Mouse (Mus musculus): ENCODE measurements around the gene Psmd11. TPM values are rescaled to one million over a fixed set of nuclear protein-coding genes. Genes with fewer than 3 reads are reported as not detected.
"Not testable (repeated sequence)": the region's sequence is repeated elsewhere in the genome, so short reads cannot be mapped to it uniquely, and the experiment has no call there.

Psmd11 gene
- total RNA-seq (2014; rRNA removed) (24.6 and 44.5 TPM in 2 replicates), polyA plus RNA-seq (2015; fragmentation: Nextera tagmentation; extraction: Ambion mirVana) (259 and 278 TPM in 2 replicates)

DNA sequence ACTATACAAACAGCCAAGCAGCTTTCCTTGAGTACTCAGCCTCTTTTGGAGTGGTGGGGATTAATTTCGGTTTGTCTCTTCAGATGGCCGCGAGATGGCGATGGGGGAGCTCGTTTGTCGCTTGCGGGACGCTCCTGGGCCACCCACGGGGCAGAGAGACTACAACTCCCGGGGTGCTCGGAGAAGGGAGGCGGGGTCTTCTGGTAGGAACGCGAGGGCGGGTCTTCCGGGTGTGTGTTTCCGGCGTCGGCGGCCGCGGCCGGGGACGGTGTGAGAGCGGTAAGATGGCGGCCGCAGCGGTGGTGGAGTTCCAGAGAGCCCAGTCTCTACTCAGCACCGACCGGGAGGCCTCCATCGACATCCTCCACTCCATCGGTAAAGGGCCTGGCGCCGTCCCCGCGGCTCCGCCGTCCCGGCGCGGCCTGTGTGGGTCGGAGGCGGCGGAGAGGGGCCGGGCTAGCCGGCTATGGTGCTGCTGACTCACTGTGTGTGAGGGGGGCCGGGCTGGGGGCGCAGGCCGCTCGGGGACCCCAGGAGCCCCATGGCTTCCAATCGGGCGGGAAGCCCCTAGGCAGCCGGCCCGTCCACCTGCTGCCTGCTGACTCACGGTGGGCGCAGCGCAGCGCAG is at the start of gene Psmd11:
Gene Psmd11 (plus strand): TSS at position 235 of the 628 bp plus-strand sequence.
- Histone ChIP-seq H3K27ac (ENCODE audit: low read depth, low read length) (peak within 1 kb of the TSS; percentile 73), H3K4me2 (ENCODE audit: low read depth, low read length, poor library complexity, severe bottlenecking) (peak within 1 kb of the TSS; percentile 89), H3K27me3 (ENCODE audit: insufficient read depth, low read length) (no peaks in the 10 kb centered on the region), H3K4me1 (ENCODE audit: insufficient read depth, low read length) (no peaks in the 10 kb centered on the region), H3K9ac (replicated peaks; ENCODE audit: low read length, poor library complexity, severe bottlenecking) (peak within 1 kb of the TSS; percentile 77), H3K4me3 (ENCODE audit: low read depth, low read length) (peak within 1 kb of the TSS; percentile 83), H3K36me3 (ENCODE audit: insufficient read depth, low read length) (peaks cover 6% of the 10 kb centered on the region), H3K9me3 (ENCODE audit: low read length) (no peaks in the 10 kb centered on the region)
- ATAC-seq (ENCODE audit: low FRiP score) (peak; percentile 98), DNase-seq (ENCODE audit: low spot score) (peak; percentile 98)
- peak; percentile 83 for TF ChIP-seq CTCF (IDR thresholded peaks at IDR 0.05)
- under 1% methylated on average over 41 of the region's 58 CpGs for WGBS

DNA sequence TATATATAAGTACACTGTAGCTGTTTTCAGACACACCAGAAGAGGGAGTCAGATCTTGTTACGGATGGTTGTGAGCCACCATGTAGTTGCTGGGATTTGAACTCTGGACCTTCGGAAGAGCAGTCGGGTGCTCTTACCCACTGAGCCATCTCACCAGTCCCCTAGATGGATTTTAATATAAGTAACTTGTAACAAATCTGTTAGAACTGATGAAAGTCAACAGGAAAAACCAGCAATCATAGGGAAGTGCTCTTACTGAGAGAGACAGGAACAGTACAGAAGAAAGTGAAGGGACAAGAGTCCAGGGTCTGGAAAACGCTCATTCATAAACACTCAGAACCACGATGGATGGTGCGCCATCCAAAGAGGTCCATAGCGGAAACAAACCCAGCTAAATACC is 49.2 kb upstream of the Psmd11 start:
- not testable (repeated sequence) for ATAC-seq (ENCODE audit: low FRiP score); H3K9ac ChIP-seq (replicated peaks; ENCODE audit: low read length, poor library complexity, severe bottlenecking); H3K36me3 ChIP-seq (ENCODE audit: insufficient read depth, low read length); H3K27ac ChIP-seq (ENCODE audit: low read depth, low read length); H3K4me1 ChIP-seq (ENCODE audit: insufficient read depth, low read length); H3K4me3 ChIP-seq (ENCODE audit: low read depth, low read length); DNase-seq (ENCODE audit: low spot score); H3K27me3 ChIP-seq (ENCODE audit: insufficient read depth, low read length); H3K4me2 ChIP-seq (ENCODE audit: low read depth, low read length, poor library complexity, severe bottlenecking); H3K9me3 ChIP-seq (ENCODE audit: low read length)
- WGBS: 95% methylated on average over 7 of the region's 7 CpGs

DNA sequence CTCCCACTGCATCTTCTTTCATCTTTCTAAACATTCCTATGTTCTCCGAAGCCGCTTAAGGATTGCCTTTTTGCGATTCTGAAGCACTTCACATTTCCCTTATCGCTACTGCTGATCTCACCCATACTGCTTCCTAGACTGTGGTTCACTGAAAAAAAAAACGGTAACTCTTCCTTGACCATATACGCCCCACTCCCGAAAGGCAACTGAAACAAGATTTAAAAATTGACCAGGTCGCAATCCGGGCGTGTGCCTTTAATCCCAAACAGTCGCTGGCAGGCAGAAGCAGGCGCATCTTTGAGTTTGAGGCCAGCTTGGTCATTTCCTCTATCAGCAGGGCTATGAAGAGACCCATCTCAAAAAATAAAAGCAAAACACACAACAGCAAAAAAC is 45.8 kb upstream of the Psmd11 start:
- Histone ChIP-seq H3K27me3 (ENCODE audit: insufficient read depth, low read length) (no peaks in the 10 kb centered on the region), H3K27ac (ENCODE audit: low read depth, low read length) (peak overlapping the region; percentile 95), H3K36me3 (ENCODE audit: insufficient read depth, low read length) (no peaks in the 10 kb centered on the region), H3K4me1 (ENCODE audit: insufficient read depth, low read length) (peaks cover 14% of the 10 kb centered on the region), H3K9me3 (ENCODE audit: low read length) (no peaks in the 10 kb centered on the region), H3K9ac (replicated peaks; ENCODE audit: low read length, poor library complexity, severe bottlenecking) (peak overlapping the region; percentile 69), H3K4me3 (ENCODE audit: low read depth, low read length) (peak overlapping the region; percentile 81), H3K4me2 (ENCODE audit: low read depth, low read length, poor library complexity, severe bottlenecking) (peak overlapping the region; percentile 52)
- ATAC-seq (ENCODE audit: low FRiP score) (no peak), DNase-seq (ENCODE audit: low spot score) (peak; percentile 42)
- WGBS: 5% methylated on average over 12 of the region's 12 CpGs
- no peak for TF ChIP-seq CTCF (IDR thresholded peaks at IDR 0.05)

DNA sequence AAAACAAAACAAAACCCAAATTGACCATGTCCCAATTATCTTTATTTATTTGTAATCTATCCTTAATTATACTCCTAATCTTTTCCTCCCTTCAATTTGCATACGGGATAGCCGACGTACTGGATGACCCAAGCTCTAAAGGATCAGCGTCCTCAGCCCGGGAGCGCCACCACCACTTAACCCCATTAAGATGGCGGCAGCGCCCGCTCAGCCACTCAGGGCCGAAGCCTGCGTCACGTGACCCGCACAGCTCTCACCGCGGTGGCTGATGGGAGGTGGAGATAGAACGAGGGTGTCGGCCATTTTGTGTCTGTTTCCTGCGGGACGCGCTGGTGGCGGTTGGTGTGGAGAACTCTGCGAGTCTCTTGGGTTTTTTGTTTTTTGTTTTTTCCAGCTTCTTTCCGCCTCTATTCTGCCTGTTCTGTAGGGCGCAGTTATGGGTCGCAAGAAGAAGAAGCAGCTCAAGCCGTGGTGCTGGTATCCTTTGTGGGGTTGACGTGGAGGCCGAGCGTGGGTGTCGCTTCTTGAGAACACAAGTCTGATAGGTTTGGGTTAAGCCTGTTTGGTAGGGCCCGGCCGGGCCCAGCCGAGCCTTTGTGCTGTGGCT is 45.3 kb upstream of the Psmd11 start, which contains the start of gene Zfp207:
Gene Zfp207 (plus strand): TSS at position 261 of the 607 bp plus-strand sequence.
- 0% methylated on average over 33 of the region's 33 CpGs for WGBS
- Histone ChIP-seq H3K4me2 (ENCODE audit: low read depth, low read length, poor library complexity, severe bottlenecking) (peak within 1 kb of the TSS; percentile 88), H3K27ac (ENCODE audit: low read depth, low read length) (peak within 1 kb of the TSS; percentile 95), H3K4me3 (ENCODE audit: low read depth, low read length) (peak within 1 kb of the TSS; percentile 81), H3K27me3 (ENCODE audit: insufficient read depth, low read length) (no peaks in the 10 kb centered on the region), H3K4me1 (ENCODE audit: insufficient read depth, low read length) (peaks cover 14% of the 10 kb centered on the region), H3K9me3 (ENCODE audit: low read length) (no peaks in the 10 kb centered on the region), H3K36me3 (ENCODE audit: insufficient read depth, low read length) (no peaks in the 10 kb centered on the region), H3K9ac (replicated peaks; ENCODE audit: low read length, poor library complexity, severe bottlenecking) (peak within 1 kb of the TSS; percentile 97)
- ATAC-seq (ENCODE audit: low FRiP score): peak; percentile 94
- DNase-seq (ENCODE audit: low spot score): peak; percentile 99
- TF ChIP-seq CTCF (IDR thresholded peaks at IDR 0.05): peak; percentile 23

DNA sequence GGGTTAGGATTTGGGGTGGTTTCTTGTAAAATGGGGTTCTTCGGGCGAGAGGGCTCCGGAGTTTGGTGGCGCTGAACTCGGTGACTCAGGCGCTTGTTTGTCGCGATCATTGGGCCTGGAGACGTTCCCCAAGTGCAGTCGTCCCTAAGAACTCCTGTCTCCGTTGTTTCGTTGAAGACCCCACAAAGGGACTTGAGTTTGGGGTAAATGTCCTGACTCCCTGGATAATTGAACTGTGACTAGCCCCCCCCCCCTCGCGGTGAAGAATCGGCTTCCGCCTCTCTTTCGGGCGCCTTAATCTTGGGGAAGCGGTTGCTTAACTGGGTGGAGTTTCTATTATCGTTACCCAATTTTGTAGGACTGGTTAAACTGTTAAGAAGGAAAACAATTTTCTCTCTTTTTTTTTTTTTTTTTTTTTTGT is 44.8 kb upstream of the Psmd11 start:
- DNase-seq (ENCODE audit: low spot score) (no peak), ATAC-seq (ENCODE audit: low FRiP score) (peak; percentile 39)
- H3K4me3 ChIP-seq (ENCODE audit: low read depth, low read length): peak overlapping the region; percentile 81
- H3K9ac ChIP-seq (replicated peaks; ENCODE audit: low read length, poor library complexity, severe bottlenecking): peak overlapping the region; percentile 97
- H3K27ac ChIP-seq (ENCODE audit: low read depth, low read length): peak overlapping the region; percentile 95
- no peak for TF ChIP-seq CTCF (IDR thresholded peaks at IDR 0.05)
- no peaks in the 10 kb centered on the region for H3K27me3 ChIP-seq (ENCODE audit: insufficient read depth, low read length)
- H3K4me2 ChIP-seq (ENCODE audit: low read depth, low read length, poor library complexity, severe bottlenecking): peak overlapping the region; percentile 88
- no peaks in the 10 kb centered on the region for H3K9me3 ChIP-seq (ENCODE audit: low read length)
- under 1% methylated on average over 20 of the region's 20 CpGs for WGBS
- peaks cover 14% of the 10 kb centered on the region for H3K4me1 ChIP-seq (ENCODE audit: insufficient read depth, low read length)
- peaks cover 1% of the 10 kb centered on the region; the same call in 1 of the 2 replicates for H3K36me3 ChIP-seq (ENCODE audit: insufficient read depth, low read length)

DNA sequence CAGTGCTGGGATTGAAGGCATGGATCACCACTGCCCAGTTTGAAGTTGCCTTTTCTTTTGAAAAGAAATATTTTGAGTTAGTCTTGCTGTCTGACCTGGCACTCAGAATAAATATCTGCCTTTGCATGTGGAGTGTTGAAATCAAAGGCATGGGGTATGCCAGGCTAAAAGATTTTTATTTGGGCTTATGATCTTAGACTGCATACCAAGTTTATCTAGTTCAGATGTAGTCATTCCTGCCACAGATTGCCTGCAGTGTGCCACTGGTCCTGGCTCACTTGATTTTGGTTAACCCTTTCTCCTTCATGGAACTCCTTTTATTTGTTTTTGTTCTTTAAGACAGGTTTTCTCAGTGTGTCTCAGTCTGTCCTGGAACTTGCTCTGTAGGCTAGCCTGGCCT is 44.0 kb upstream of the Psmd11 start:
- no peak overlapping the region for H3K27ac ChIP-seq (ENCODE audit: low read depth, low read length)
- H3K27me3 ChIP-seq (ENCODE audit: insufficient read depth, low read length): no peaks in the 10 kb centered on the region
- H3K9ac ChIP-seq (replicated peaks; ENCODE audit: low read length, poor library complexity, severe bottlenecking): peak overlapping the region; percentile 46
- ATAC-seq (ENCODE audit: low FRiP score) (no peak), DNase-seq (ENCODE audit: low spot score) (no peak)
- peak overlapping the region; percentile 81 for H3K4me3 ChIP-seq (ENCODE audit: low read depth, low read length)
- TF ChIP-seq CTCF (IDR thresholded peaks at IDR 0.05): no peak
- no peaks in the 10 kb centered on the region for H3K9me3 ChIP-seq (ENCODE audit: low read length)
- peak overlapping the region; percentile 88 for H3K4me2 ChIP-seq (ENCODE audit: low read depth, low read length, poor library complexity, severe bottlenecking)
- peaks cover 7% of the 10 kb centered on the region for H3K36me3 ChIP-seq (ENCODE audit: insufficient read depth, low read length)
- H3K4me1 ChIP-seq (ENCODE audit: insufficient read depth, low read length): peaks cover 14% of the 10 kb centered on the region
